Mouse (Mus musculus) layer of hippocampus, postnatal 14 days (tissue): ENCODE measurements around the gene Tha1. TPM values are rescaled to one million over a fixed set of nuclear protein-coding genes. Genes with fewer than 3 reads are reported as not detected.
"Not testable (repeated sequence)": the region's sequence is repeated elsewhere in the genome, so short reads cannot be mapped to it uniquely, and the experiment has no call there.

Source experiments
- DNase-seq, 2 experiments: peaks; one replicate each; pipeline ENCODE4 v3.0.0; 2021 to 2022; ENCODE audit warnings: low spot score in 2 of 2, mixed read lengths in 1 of 2
- total RNA-seq, 2 experiments: library from RNA; stranded (reverse); gene quantifications; 2 replicates each; pipeline ENCODE4 v1.2.3; 2021

Tha1 gene
- total RNA-seq, 2 experiments from 2014 or later = 3.1 to 3.5 TPM

DNA sequence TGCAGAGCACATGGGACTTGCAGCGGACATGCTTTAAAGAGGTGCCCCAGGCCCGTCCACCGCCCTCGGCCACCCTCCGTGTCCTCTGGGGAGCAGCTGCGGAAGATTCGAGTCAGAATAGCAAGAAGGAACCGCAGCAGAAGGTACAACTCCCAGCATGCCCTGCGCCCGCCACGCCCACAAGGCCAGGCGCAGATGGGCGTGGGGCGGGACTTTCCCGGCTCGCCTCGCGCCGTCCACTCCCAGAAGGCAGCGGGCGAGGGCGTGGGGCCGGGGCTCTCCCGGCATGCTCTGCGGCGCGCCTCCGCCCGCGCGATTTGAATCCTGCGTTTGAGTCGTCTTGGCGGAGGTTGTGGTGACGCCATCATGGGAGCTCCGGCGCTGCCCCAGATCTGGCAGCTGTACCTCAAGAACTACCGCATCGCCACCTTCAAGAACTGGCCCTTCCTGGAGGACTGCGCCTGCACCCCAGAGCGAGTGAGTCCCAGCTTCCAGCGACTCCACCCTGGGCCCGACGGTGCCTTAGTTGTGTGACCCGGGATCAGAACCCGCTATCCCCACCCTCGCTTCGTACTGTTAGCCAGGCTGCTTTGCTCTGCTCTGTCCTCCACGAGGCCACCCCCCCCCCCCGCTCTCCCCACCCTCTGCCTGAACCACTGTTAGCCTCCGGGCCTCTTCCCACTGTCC lies 24.2 kb downstream of the Tha1 start, which contains the start of gene Birc5:
Gene Birc5 (plus strand): TSS at position 267 of the 687 bp plus-strand sequence.
- DNase-seq = peak; percentile 92 to 96

DNA sequence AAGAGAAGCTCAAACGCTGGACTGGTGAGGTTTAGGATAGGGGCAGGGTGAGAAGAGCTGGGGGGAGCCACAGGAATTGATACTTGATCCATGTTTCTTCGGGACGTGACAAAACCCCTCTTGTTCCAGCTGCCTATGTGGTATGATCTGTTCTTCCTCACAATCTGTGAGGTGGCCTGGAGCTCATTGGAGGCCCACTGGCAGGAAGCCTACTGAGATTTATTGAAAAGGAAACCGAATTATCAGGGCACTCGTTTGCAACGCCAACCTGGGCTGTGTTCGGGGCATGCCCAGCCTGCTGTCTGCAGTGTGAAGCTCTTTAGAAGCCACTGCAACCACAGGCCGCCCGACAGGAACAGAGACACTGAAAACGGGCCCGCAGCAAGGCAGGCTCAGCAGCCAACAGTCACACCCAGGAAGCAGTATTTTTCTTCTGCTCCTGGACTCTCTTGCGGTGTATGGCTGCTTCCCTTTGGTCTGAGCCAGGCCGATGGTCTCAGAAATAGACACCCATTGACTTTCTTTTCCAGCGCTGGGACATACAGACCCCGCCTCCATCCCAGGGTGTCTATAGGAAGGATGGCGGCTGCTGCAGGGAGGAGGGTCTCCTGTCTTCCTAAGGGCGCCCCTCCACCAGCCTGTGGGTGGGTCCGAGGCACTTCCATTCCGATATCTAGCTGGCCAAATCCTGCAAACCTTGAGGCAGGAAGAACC lies 24.9 kb downstream of the Tha1 start:
- peak in 1 of 2 experiments; percentile 49 for DNase-seq

DNA sequence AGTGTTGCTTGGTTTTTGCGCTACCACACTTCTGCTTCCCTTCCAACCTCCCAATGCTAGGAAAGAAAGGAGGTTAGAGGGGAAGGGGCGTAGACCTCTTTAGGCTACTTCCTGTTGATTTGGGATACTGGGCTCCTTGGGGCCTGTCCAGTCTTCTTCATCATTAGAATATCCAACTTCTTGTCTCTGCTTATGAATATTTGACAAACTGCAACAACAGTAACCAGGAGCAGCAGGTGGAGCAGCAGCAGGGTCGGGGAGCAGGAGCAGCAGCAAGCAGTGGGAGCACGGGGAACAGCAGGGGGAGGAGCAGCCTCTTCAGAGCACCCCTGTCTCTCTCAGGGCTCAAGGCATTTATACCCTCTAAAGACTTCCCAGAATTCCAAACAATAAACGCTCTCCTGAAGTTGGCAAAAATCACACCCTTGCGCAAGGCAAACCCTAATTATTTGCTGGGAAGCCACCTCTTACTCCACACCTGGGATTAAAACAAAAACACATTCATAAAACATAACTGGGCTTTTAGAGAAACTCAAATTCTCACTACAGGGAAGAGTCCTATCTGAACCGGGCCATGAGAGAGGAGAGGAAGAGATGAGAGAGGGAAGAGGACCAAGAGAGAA lies 25.6 kb downstream of the Tha1 start:
- no peak for DNase-seq

GRCm38 (mm10) chr11:117846640-117847039 lies 26.6 kb downstream of the Tha1 start:
- no peak for DNase-seq

- DNase-seq = no peak
These were observed 27.6 kb downstream of the Tha1 start for GRCm38 (mm10) chr11:117845651-117846050.

- no peak for DNase-seq
These were observed 28.3 kb downstream of the Tha1 start for GRCm38 (mm10) chr11:117844997-117845396.

- DNase-seq = no peak
These were observed 29.8 kb downstream of the Tha1 start for GRCm38 (mm10) chr11:117843434-117843833.

DNA sequence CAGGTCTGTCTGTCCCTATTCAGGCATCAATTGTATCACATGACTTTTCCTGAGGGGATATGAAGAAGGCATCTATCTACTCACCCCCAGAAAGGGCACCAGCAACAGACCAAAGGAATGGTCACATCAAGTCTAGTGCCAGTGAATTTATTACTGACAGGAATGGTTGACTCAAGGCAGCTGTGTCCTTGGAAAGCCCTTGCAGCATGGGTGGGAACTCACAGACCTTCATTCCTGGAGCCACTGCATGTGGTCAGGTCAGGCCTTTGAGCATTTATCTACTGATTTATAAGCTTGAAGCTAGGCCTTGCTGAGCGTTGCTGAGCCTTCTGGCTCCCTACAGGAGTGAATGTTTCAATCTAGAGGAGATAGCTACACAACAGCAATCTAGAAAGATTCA lies 32.4 kb downstream of the Tha1 start:
- no peak for DNase-seq

GRCm38 (mm10) chr11:117839021-117839420 lies 34.3 kb downstream of the Tha1 start:
- DNase-seq = no peak

- DNase-seq = no peak
These were observed 34.7 kb downstream of the Tha1 start for GRCm38 (mm10) chr11:117838572-117838971.

DNA sequence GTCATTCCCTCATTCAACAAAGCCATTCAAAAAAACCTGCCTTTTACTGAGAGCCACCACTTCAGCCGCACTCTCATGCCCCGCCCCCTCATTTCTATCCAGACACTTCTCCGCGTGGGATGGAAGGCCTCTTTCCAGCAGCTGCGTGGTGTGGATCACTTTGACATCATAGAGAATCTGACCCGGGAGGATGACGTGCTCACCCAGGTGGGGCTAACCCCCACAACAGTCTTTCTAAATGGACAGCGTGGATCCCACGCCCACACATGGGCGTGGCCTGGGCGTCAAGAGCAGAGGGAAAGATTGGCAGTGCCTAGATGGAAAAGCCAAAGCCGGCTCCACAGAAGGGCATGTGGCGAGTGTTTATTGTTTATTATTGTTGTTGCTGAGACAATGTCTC lies 37.0 kb downstream of the Tha1 start:
- DNase-seq = peak in 1 of 2 experiments; percentile 29

GRCm38 (mm10) chr11:117834086-117834485 lies 39.2 kb downstream of the Tha1 start:
- DNase-seq = no peak

- DNase-seq = not testable (repeated sequence)
These were observed 39.8 kb downstream of the Tha1 start for GRCm38 (mm10) chr11:117833509-117833908.

DNA sequence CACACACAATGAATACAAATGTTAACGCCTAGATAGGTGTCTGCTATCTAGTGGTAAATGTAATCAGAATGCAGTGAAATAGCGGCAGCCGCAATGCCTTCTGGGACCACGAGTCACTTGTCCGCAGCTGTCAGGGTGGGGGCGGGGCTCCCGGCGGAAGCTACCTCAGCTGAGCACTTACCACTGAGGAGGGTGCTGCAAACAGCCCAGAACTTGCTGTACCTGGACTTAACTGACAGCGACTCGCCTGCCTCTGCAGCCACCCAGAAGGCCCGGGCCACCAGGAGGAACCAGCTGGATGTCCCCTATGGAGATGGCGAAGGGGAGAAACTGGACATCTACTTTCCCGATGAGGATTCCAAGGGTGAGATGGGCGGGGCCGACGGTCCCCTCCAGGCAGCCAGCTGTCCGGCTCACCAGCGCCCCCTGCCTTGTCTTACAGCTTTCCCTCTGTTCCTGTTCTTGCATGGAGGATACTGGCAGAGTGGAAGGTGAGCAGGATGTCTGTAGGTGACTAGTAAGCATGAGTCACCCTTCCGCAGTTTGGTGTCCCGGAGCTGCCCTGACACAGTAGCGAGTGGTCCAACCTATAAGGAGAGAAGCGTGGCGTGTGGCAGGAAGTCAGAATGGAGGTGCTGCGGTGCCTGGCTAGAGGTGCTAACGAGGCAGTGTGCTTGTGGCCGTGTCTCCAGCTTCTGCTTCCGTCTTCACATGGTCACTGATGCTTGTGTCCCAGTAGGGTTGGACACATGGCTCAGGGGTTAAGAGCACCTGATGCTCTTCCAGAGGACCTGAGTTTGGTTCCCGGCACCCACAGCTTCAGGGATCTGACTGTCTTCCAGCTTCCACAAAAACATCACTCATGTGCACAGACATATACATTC lies 41.0 kb downstream of the Tha1 start:
- peak in 1 of 2 experiments; percentile 55 for DNase-seq

- no peak for DNase-seq
These were observed 42.9 kb downstream of the Tha1 start for GRCm38 (mm10) chr11:117830401-117830800.

DNA sequence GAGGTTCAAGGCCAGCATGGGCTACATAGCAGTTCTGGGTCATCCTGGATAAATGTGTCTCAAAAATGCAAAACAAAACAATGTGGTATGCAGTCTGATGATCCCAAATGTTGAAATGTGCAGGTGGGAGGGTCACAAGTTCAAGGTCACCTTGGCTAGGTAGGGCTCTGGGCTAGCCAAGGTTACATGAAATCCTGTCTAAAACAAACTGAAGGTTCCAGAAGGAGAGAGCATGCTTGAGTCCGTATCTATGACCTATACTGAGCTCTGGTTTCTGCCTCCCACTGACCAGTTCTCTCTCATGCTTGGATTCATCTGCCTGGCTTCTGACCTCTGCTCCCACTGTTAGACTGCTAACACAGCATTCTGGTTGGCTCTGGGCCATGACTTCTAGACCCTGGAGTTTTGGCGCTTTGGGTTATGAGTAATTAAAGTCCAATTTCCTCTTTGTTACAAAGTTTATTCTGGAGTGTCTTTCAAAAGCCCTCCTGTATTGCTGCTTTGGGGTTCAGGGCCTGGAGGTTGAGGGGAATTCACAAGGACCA lies 43.5 kb downstream of the Tha1 start:
- DNase-seq = no peak

DNA sequence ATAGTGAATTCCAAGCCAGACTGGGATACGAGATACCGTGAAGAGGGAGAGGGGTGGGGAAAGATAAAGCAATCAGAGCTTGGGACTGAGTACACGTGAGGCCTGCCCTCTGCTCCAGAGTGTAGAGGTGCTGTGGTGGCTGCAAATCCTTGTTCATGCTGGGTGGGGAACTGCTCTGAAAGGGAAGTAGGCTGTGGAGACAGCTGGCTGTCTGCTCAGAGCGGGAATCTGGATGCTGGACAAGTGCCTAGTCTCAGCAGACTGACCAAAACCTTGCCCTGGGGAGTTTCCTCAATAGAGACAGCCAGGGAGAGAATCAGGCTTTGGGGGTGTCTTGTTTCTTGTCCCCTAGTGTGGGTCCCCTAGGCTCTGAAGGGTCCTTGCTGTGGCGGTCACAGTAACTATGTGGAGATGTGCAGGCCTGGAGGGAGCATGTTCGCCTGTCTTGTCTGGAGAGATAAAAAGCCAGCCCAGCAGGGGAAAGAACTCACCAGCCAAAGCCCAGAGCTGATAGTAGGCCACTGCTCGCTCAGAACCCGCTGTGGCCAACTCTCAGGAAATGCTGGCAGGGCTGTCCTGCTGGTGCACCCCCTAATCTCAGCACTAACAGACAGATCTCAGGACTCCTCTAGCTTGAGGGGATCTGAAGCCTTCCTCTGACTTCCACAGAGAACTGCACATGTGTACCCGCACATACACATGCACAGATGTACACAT lies 44.2 kb downstream of the Tha1 start:
- DNase-seq = no peak

- no peak for DNase-seq
These were observed 45.0 kb downstream of the Tha1 start for GRCm38 (mm10) chr11:117828149-117828887.

GRCm38 (mm10) chr11:117827386-117827785 lies 45.9 kb downstream of the Tha1 start:
- DNase-seq = no peak
